Mouse (Mus musculus): Measurements from ENCODE around the gene Napa.

Napa gene

DNA sequence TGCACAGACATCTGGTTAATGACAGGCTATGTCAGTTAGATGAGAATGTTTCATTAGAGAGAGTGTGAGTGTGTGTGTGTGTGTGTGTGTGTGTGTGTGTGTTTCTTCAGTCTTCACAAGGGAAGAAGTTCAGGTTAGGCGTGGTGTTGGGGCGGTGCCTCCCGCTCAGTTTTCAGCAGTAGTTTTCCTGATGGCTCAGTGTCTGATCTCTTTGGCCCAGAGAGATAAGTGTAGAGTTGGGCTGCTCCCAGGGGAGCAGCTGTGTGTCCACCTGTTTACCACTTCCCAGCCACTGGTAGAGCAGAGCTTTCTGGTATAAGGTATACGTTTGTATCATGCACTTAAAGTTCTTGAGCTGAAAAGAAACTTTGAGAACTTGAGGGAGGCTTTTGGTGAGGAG, 1.6 kb downstream of the Napa start:
- no peak for DNase-seq (ENCODE audit: low spot score)

DNA sequence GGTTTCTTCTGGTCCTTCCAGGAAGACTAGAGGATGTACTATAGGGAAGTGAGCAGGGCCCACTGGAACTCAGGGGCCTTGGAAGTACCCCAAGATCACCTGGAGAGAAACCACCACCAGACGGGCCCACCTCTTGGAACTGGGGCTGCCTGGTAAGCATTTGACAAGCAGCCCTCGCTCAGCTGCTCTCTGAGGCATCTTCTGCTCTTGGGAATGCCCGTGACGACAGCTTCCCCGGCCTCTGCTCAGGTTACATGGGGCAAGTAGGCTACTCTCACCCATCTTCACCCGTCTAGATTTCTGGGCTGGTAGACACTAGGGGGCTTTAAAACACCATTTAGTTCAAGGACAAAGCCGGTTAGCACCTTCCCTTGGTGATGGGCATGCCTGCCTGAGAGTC, 2.8 kb downstream of the Napa start:
- no peak for DNase-seq (ENCODE audit: low spot score)

DNA sequence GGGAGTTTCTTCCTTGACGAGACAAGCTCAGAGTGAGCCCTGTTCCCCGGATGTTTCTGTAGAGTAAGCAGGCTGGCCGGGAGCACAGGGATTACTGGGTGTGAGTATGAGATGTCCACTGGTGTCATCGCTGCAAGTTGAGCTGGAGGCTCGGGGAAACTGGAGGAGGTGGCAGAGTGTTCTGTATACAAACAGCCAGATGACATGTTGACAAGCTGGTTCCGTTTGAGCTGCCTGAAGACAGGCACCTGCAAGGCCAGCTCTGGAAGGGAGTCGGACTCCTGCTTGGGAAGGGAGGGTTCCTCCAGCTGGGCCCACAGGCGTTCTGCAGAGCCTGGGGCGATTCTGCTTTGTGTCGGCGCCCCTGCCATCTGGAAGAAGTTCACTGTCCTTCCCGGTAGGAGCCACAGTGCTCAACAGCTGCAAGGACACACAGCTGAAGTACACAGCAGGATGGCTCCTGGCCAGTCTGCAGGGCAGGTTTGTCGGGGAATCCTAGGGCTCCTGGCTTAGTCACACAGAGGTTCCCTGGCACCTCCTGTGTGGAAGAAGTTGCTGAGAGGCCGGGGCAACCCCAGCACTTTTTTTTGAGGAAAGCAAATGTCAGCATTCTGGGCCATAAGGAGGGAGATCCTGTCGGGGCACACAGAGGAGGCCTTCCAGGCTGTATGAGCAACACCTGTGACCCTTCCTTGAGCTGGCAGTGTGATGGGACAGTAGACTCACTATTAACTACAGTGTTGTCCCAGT, 3.6 kb downstream of the Napa start:
- DNase-seq (ENCODE audit: low spot score): no peak

DNA sequence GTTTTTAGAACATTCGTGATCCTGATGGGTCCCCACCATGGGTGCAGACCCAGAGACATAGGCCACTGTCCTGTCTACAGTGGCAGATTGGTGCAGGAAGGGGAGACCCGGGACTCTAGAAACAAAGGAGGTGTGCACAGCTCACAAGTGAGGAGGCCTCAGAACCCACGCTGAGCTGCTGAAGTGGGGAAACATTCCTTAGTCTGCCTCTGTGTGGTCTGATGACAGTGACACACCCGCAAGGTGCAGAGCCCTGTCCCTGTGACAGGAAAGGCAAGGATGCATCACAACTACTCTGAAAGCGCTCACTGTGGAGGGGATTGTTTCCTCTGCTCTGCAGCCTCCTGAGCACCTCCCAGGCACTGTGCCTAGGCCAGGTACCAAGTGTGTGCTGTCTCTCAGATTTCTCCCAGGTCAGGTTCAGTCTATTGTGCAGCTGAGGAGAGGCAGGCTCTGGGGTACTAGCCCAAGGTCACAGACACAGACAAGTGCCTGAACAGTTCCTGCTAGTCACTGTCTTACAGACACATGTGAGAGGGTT, 4.5 kb downstream of the Napa start:
- no peak for DNase-seq (ENCODE audit: low spot score)

DNA sequence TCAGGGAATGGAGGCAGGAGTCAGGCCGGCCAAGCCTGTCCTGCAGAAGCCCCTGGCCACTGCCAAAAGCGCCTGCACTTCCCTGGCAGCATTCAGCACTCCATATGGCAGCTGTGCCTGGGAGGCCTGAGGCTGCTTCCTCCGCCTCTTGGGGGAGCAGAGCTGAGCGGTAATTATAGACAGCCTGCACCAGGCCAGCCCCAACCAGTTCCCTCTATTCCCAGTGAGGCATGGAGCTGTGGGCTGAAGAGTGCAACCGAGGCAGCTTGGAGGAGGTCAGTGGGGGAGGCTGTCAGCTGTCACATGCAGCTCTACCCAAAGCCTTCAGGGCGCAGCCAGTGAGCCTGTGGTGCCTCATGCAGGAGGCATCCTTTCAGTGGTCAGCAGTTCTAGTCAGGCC, 5.5 kb downstream of the Napa start:
- no peak for DNase-seq (ENCODE audit: low spot score)

DNA sequence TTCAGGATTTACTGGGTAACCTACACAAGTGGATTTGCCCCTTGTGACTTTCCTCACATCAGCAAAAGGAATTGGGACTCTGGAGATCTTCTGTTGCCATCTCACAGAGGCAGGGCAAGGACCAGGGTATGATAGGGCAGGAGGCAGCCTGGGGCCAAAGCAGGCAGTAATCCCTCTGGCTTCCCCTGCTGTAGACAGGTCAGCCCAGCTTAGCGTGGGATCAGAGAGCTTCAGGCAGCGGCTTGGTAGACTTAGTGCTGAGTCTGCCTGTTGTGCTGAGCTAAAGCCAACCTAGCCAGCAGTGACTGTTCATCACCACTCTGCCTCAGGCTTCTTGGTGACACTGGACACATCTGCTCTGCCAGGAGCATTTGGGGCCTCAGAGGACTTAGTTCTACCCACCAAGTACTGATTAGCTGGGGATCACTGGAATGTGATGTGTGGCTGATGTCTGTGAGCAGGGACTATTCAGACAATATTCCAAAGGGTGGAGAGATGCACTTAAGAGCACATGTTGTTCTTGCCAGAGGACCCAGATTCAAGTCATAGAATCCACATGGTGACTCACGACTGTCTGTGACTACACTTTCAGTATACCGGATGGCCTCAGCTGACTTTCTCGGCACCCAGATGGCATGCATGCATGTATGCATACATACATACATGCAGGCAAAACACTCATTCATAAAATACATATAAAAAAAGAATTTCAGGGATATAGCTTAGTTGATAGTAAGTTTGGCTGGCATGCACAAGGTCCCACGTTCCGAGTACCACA, 6.5 kb downstream of the Napa start:
- DNase-seq (ENCODE audit: low spot score): no peak

DNA sequence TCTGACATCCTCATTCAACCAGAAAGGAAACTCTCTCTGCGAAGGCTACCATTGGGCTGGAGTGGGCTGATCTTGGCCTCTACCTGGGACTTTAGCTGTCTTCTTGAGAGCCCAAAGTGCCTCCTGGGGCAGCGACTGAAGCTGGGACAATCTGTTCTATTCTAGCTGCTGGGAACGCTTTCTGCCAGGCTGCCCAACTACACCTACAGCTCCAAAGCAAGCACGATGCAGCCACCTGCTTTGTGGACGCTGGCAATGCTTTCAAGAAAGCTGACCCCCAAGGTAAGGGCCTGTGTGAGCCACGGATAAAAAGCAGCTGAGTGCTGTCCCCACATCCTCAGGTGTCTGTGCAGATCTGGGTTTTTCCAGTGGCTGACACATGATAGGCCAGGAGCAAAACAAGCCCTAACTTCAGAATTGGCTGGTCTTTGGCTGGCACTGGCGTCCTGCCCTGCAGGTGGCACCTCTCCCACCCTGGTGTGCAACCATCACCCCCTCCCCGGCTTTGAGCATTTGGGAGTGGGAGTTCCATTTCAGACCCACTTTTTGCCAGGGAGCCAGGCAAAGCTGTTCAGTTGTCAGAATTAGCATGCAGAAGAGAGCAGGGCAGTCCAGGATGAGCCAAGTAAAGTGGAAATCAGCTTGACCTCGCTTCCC, 10.8 kb downstream of the Napa start:
- DNase-seq (ENCODE audit: low spot score): no peak

DNA sequence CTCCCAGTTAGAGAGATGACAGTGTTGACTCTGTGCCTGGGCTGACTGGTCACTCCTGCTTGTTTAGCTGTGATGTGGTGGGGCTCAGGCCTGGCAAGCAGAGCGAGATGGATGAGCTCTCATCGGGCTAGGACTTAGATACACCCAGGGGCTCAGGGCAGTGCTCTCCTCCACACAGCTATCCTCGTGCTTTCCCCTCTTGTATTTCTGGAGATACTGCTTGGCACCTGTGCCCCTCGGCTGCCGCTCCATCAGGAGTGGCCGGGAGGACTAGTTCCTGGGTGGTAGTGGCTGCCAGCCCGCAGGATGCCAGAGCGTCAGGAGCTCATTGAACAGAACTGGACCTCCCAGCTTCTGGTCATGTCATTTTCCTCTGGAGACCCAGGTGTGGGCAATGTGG, 11.9 kb downstream of the Napa start:
- no peak for DNase-seq (ENCODE audit: low spot score)

DNA sequence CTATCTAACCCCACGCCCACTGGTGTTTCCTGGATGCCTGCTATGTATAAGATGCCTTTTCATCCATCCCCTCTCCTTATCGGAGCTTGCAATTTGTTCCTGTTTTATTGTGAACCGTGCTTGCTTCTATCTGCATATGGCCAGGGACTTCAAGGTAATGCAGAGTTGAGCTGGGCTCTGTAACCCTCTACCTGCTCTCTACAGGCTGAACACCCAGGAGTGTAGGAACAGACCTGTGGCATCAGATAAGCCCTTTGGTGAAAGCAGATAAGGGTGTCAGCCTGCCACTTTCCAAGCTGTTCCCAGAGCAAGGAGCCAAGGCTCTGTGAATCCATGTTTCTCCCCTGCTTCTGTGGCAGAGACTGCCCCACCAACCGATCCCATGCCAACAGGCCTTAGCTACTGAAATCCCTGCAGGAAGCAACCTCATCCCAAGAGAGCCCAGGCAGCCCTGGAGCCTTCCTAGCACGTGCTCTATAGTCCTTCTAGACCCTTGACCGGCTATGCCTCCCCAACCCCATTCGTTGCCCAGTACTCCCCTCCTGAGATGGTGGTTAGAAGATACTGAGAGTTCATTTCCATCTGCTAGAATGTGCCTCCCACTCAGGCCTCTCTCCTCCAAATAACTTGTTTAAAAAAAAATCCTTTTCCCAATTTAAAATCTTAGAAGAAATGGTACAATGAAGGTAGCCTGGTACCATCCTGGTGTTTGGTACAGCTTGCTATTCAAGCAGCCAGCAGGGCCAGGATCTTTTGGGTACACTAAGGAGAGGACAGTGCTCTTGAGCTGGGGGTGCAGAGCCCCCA, 13.2 kb downstream of the Napa start:
- no peak for DNase-seq (ENCODE audit: low spot score)

DNA sequence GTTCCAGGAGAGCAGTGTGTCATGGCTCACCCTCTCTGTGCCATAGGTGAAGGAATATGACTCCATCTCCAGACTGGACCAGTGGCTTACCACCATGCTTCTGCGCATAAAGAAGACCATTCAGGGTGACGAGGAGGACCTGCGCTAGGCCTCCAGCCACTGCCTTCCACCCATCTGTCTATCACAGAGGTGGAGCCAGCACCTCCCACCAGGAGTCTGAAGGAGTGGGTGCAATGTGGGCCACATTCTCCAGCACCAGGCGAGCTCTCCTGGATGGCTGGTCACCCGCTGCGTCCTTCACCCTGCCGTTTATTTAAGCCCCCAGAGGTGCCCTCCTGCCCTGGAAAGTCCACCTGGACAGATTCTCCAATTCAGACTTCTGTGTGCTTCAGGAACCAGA, 18.2 kb downstream of the Napa start:
- DNase-seq (ENCODE audit: low spot score): no peak

DNA sequence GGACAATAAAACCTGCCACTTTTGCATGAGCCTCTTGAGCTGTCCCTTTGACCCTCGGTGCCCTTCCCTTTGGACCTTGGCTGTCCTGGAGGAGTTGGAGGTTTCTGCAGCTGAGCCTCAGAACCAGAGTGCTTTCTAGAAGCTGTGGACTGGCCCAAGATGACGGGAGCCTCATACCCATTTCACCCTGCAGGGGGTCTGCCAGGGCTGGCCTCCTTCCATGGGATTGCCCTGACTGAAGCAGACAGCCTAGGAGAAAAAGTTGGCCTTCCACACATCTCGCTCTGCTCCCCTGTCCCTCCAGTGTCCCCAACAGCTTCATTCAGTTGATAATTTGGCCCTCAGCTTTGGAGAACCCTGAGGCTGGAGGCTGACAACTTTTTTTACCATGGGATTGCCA, 18.8 kb downstream of the Napa start:
- DNase-seq (ENCODE audit: low spot score): no peak

DNA sequence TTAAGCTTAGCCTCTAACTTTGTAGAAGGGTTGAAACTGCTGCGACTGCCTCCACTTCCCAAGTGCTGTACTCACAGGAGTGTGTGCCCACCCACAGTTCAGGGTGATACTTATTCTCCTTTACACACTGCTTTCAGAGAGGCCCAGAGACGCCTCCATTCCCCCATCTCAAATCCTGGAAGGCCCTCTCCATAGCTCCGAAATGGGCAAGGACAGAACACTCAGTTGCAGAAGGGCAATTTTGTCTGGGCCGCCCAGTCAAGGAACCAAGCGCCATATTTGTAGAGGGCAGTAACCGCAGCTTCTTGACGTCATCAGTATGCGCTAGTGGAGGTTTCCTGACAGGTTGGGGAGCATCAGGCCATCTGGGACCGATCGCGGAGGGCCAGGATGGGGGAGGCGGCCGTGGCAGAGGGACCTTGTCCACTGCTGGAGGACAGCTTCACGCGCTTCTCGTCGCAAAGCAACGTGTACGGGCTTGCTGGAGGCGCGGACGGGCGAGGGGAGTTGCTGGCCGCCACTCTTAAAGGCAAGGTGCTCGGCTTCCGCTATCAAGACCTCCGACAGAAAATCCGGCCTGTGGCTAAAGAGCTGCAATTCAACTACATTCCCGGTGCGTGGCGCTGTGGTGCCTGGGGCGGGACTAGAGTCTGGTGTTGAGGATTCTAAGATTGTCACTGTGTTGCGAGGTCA, 21.5 kb downstream of the Napa start, which contains the start of gene Kptn:
Kptn (plus strand) TSS at position 327 of the 693 bp plus-strand sequence.
- peak; percentile 96 for DNase-seq (ENCODE audit: low spot score)

DNA sequence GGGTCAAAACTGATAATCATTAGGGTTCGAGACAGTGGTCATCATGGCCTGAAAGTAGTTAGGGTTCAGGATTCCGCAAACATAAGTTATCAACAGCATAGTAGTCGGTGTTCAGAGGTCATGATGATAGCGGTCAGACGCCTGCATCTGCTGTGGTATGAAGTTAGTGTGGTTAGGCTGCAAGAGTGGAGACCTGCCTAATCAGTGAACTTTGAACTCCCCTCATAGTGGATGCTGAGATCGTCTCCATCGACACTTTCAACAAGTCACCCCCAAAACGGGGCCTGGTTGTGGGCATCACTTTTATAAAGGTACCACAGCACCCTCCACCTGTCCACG, 22.0 kb downstream of the Napa start:
- no peak for DNase-seq (ENCODE audit: low spot score)

DNA sequence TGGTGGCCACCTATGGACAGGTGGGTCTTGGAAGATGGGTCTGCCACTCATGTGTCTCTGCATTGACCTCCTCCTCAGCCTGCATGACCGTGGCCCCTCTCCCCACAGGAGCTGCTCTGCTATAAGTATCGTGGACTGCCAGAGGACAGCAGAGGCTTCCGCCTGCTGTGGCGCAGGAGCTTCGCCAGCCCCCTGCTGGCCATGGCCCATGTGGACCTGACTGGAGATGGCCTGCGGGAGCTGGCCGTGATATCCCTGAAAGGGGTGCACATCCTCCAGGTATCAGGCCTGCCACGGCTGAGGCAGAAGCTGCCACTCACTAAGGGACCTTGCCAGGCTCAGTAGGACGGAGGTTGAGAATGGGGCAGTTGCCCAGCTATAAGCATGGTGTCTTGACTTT, 27.6 kb downstream of the Napa start:
- DNase-seq (ENCODE audit: low spot score): no peak

DNA sequence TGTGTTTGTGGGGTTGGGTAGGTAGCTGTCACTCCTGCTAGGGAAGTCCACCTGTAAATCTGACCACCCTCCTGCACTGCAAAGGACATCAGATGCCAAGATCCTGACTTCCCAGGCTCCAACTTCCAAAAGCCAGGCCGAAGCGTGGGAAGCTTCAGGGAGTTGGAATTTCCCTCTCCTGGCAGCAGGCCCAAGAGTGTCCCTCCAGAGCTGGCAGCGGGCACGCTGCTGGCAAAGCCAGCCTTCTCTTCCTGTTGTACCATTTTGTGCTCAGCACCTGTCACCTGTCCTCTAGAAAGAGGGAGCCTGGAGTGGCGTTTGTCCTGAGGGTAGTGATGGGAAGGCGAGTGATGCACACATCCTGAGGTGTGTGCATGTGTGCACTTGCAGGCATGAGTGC, 30.1 kb downstream of the Napa start:
- DNase-seq (ENCODE audit: low spot score): no peak

DNA sequence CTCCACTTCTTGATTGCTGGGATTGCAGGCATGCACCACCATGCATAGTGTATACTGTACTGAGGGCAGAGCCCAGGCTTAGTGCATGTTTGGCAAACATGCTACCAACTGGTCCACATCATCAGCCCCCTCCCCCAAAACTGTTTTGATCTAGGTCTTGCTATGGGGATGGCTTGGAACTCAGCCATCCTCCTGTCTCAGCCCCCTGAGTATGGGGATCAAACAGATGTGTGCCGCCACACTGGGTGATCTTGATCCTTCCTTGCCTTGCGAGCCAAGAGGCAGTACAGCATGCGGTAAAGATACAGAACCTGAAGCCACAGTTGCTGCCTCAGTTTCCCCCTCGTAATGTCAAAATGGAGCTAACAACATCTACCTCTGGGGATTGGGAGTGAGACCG, 30.6 kb downstream of the Napa start:
- DNase-seq (ENCODE audit: low spot score): no peak

DNA sequence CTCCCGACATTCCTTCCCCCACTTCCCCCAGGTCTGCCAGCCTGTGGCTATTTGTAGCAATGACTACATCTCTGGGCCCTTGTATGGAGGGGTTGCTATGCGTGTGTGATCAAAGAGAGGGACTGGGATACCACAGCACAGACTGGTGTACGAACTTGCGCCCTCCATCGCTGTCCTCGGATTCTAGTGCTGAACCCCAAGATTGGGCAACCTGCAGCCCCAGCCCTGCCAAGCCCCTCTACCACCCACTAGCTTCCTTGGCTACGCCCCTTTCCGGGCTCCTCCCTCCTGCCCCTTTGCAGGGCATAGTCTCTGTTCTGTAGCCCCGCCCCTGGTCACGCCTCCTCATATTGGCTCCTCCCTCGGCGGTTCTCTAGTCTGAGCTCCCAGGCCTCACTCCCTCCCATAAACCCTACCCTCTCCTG, 31.2 kb downstream of the Napa start, which contains the start of gene Slc8a2:
Slc8a2 (plus strand) TSS at position 406 of the 425 bp plus-strand sequence.
- DNase-seq (ENCODE audit: low spot score): peak; percentile 88

DNA sequence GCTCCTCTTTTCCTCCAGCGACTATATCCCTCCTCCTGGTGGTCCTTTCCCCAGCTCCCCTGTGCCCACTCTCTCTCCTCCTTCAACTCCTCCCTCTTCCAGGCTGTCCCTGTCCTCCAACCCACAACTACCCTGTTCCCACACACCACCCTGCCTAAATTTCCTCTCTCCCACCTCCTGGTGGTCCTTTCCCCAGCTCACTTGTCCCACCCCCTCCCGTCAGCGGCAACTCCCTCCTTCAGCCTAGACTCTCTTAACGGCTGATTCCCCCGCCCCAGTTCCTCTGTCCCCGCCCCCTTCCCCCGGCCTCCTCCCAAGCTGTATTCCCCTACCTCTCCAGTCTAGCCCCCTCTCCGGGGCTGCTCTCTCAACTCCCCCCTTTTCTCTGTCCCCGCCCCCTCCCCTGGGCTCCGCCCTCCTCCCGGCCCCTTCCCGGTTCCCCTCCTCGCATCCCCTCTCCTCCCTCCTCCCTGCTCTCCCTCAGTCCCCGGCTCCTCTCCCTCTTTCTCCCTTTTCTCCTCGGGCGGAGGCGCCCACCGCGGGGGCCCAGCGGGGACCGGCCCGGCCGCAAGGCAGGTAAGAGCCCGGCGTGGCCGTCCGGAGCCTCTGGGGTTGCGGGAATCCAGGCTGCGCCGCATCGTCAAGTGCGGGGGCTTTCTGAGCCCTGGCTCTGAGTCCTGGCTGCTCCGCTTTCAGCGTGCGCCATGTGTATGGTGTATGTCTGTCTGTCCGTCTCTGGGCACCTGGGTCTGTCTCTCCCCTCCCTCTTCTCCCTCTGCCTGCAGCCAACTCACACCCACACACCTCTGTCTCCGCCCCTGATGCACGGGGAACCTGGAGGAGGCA, 31.8 kb downstream of the Napa start:
- DNase-seq (ENCODE audit: low spot score): peak; percentile 55

DNA sequence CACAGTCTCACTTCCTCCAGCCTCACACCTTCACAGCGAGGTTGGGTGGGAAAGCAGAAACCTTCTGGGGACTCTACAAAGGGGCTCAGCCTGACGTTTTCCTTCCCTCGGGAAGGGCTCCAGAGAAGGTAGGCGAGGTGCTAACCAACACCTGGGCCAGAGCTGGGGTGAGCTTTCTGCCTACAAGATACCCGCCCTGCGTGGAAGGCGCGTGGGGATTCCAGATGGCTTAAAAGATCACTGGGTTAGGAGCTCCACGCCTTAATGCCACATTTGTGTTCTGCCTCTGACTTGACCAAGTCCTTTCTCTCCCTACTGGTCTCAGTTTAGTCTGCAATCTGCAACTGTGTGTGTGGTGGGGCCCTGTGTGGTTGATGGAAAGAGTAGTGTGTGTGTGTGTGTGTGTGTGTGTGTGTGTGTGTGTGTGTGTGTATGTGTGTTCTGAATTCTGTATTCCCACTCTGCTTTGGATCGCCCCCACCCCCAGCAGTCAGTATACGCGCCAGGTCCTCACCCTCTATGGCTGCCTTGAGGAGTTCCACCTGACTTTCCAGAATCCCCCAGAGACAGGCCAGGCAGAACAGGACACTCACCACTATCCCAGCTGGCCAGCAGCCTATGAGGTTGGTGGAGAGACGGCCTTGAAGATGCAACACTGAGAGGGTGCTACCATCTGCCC, 32.8 kb downstream of the Napa start:
- DNase-seq (ENCODE audit: low spot score): no peak

DNA sequence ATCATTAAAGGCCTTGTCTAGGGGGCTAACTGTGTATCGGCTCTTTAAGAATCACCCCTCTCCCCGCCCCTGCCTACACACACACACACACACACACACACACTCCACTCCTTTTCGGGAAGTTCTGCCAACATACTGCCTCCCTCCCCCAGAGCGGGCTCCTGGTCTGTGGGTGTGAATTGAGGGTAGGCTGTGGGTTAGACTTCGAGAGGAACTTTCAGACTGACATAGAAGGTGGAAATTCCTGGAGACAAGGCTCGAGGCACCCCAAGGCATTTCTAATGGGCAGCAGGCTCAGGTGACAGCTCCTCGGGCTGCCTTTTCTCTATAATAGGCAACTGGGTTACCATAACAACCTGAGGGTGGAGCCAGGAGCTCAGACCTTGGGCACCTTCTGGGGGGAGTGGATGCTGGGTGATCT, 33.9 kb downstream of the Napa start:
- DNase-seq (ENCODE audit: low spot score): peak; percentile 47

All from embryo, embryonic 10 days (tissue).